Mouse (Mus musculus): ENCODE measurements around the gene Nudt14.

Nudt14 gene

GRCm38 (mm10) chr12:112914527-112914926, 27.4 kb downstream of the Nudt14 start:
- no peak for DNase-seq (ENCODE audit: low spot score in 2 of 2)

GRCm38 (mm10) chr12:112912951-112913745, 28.8 kb downstream of the Nudt14 start:
- no peak for DNase-seq (ENCODE audit: low spot score in 2 of 2)

GRCm38 (mm10) chr12:112911701-112912100, 30.2 kb downstream of the Nudt14 start:
- no peak for DNase-seq (ENCODE audit: low spot score in 2 of 2)

GRCm38 (mm10) chr12:112908991-112909390, 32.9 kb downstream of the Nudt14 start:
- no peak for DNase-seq (ENCODE audit: low spot score in 2 of 2)

GRCm38 (mm10) chr12:112905001-112905400, 36.9 kb downstream of the Nudt14 start:
- no peak for DNase-seq (ENCODE audit: low spot score in 2 of 2)

GRCm38 (mm10) chr12:112903941-112904340, 38.0 kb downstream of the Nudt14 start:
- no peak for DNase-seq (ENCODE audit: low spot score in 2 of 2)

GRCm38 (mm10) chr12:112900641-112901040, 41.3 kb downstream of the Nudt14 start:
- DNase-seq (ENCODE audit: low spot score in 2 of 2), result no peak

- no peak for DNase-seq (ENCODE audit: low spot score in 2 of 2)
Measured at GRCm38 (mm10) chr12:112898960-112899359, 43.0 kb downstream of the Nudt14 start.

GRCm38 (mm10) chr12:112898351-112898750, 43.6 kb downstream of the Nudt14 start:
- no peak for DNase-seq (ENCODE audit: low spot score in 2 of 2)

- peak in 1 of 2 experiments; percentile 23 for DNase-seq (ENCODE audit: low spot score in 2 of 2)
Measured at GRCm38 (mm10) chr12:112897522-112898212, 44.3 kb downstream of the Nudt14 start.

GRCm38 (mm10) chr12:112894969-112895368, 47.0 kb downstream of the Nudt14 start:
- no peak for DNase-seq (ENCODE audit: low spot score in 2 of 2)

- no peak for DNase-seq (ENCODE audit: low spot score in 2 of 2)
Measured at GRCm38 (mm10) chr12:112894303-112894884, 47.5 kb downstream of the Nudt14 start.

- DNase-seq (ENCODE audit: low spot score in 2 of 2), result no peak
Measured at GRCm38 (mm10) chr12:112885465-112885864, 56.5 kb downstream of the Nudt14 start.

Measured in urinary bladder, postnatal 36 days (tissue).